Mouse (Mus musculus): ENCODE results near the gene Ssu72. TPM values are rescaled to one million over a fixed set of nuclear protein-coding genes. Genes with fewer than 3 reads are reported as not detected.

The Ssu72 gene
- polyA plus RNA-seq, 1 experiment from 2014 or later = 156 TPM

GRCm38 (mm10) chr4:155757011-155757410 lies 52.4 kb downstream of the Ssu72 start:
- peaks cover 10% of the 10 kb centered on the region for H3K4me1 ChIP-seq (ENCODE audit: insufficient read depth)
- 93% methylated on average over 12 of the region's 12 CpGs for WGBS
- no peak for TF ChIP-seq CTCF (IDR thresholded peaks at IDR 0.05; ENCODE audit: low read depth)
- H3K36me3 ChIP-seq (ENCODE audit: insufficient read depth) = peaks cover 51% of the 10 kb centered on the region
- no peak overlapping the region for H3K4me3 ChIP-seq (ENCODE audit: low read depth, low read length)
- ATAC-seq (ENCODE audit: insufficient read depth) (no peak), DNase-seq (no peak)
- H3K9me3 ChIP-seq (ENCODE audit: low read depth, low read length) = no peaks in the 10 kb centered on the region
- no peak overlapping the region for H3K9ac ChIP-seq
- H3K27ac ChIP-seq (ENCODE audit: low read depth) = no peak overlapping the region
- H3K4me2 ChIP-seq = no peak overlapping the region
- no peaks in the 10 kb centered on the region for H3K27me3 ChIP-seq (ENCODE audit: insufficient read depth, low read length)

- peak; percentile 51 for TF ChIP-seq CTCF (IDR thresholded peaks at IDR 0.05; ENCODE audit: low read depth)
- H3K4me3 ChIP-seq (ENCODE audit: low read depth, low read length) = peak overlapping the region; percentile 91
- no peaks in the 10 kb centered on the region for H3K9me3 ChIP-seq (ENCODE audit: low read depth, low read length)
- peak overlapping the region; percentile 75 for H3K9ac ChIP-seq
- peaks cover 10% of the 10 kb centered on the region for H3K4me1 ChIP-seq (ENCODE audit: insufficient read depth)
- DNase-seq = peak; percentile 68
- ATAC-seq (ENCODE audit: insufficient read depth) = no peak; the same call in 1 of the 2 replicates
- peak overlapping the region; percentile 36; the same call in 1 of the 2 replicates for H3K27ac ChIP-seq (ENCODE audit: low read depth)
- WGBS = 1% methylated on average over 10 of the region's 10 CpGs
- peaks cover 23% of the 10 kb centered on the region for H3K36me3 ChIP-seq (ENCODE audit: insufficient read depth)
- H3K27me3 ChIP-seq (ENCODE audit: insufficient read depth, low read length) = no peaks in the 10 kb centered on the region
- H3K4me2 ChIP-seq = peak overlapping the region; percentile 84
Measured at GRCm38 (mm10) chr4:155759862-155760612, 55.4 kb downstream of the Ssu72 start.

GRCm38 (mm10) chr4:155760613-155761355 lies 56.2 kb downstream of the Ssu72 start, which contains the start of gene Atad3a:
TSS of gene Atad3a (minus strand) at chr4:155761093.
- Histone ChIP-seq H3K9ac (peak within 1 kb of the TSS; percentile 75), H3K4me1 (ENCODE audit: insufficient read depth) (peaks cover 10% of the 10 kb centered on the region), H3K36me3 (ENCODE audit: insufficient read depth) (peaks cover 15% of the 10 kb centered on the region), H3K9me3 (ENCODE audit: low read depth, low read length) (no peaks in the 10 kb centered on the region), H3K4me2 (peak within 1 kb of the TSS; percentile 84), H3K27ac (ENCODE audit: low read depth) (peak within 1 kb of the TSS; percentile 36; the same call in 1 of the 2 replicates), H3K4me3 (ENCODE audit: low read depth, low read length) (peak within 1 kb of the TSS; percentile 91), H3K27me3 (ENCODE audit: insufficient read depth, low read length) (no peaks in the 10 kb centered on the region)
- under 1% methylated on average over 68 of the region's 68 CpGs for WGBS
- peak; percentile 98 for ATAC-seq (ENCODE audit: insufficient read depth)
- no peak for TF ChIP-seq CTCF (IDR thresholded peaks at IDR 0.05; ENCODE audit: low read depth)
- DNase-seq = peak; percentile 98

- WGBS = 2% methylated on average over 28 of the region's 28 CpGs
Measured at GRCm38 (mm10) chr4:155761356-155762099, 56.9 kb downstream of the Ssu72 start.

GRCm38 (mm10) chr4:155762357-155762756 lies 57.8 kb downstream of the Ssu72 start:
- no peak overlapping the region for H3K9ac ChIP-seq
- no peaks in the 10 kb centered on the region for H3K27me3 ChIP-seq (ENCODE audit: insufficient read depth, low read length)
- WGBS = 86% methylated on average over 3 of the region's 3 CpGs
- peaks cover 2% of the 10 kb centered on the region; the same call in 1 of the 2 replicates for H3K36me3 ChIP-seq (ENCODE audit: insufficient read depth)
- peaks cover 10% of the 10 kb centered on the region for H3K4me1 ChIP-seq (ENCODE audit: insufficient read depth)
- H3K4me3 ChIP-seq (ENCODE audit: low read depth, low read length) = no peak overlapping the region
- TF ChIP-seq CTCF (IDR thresholded peaks at IDR 0.05; ENCODE audit: low read depth) = no peak
- H3K27ac ChIP-seq (ENCODE audit: low read depth) = no peak overlapping the region
- H3K9me3 ChIP-seq (ENCODE audit: low read depth, low read length) = no peaks in the 10 kb centered on the region
- DNase-seq = no peak
- no peak for ATAC-seq (ENCODE audit: insufficient read depth)
- no peak overlapping the region for H3K4me2 ChIP-seq

More at GRCm38 (mm10) chr4:155761356-155762099, 56.9 kb downstream of the Ssu72 start:
- Histone ChIP-seq H3K36me3 (ENCODE audit: insufficient read depth) (peaks cover 8% of the 10 kb centered on the region; the same call in 1 of the 2 replicates), H3K9ac (peak overlapping the region; percentile 66), H3K4me3 (ENCODE audit: low read depth, low read length) (peak overlapping the region; percentile 91), H3K27me3 (ENCODE audit: insufficient read depth, low read length) (no peaks in the 10 kb centered on the region), H3K4me2 (peak overlapping the region; percentile 84), H3K9me3 (ENCODE audit: low read depth, low read length) (no peaks in the 10 kb centered on the region), H3K27ac (ENCODE audit: low read depth) (peak overlapping the region; percentile 10; the same call in 1 of the 2 replicates), H3K4me1 (ENCODE audit: insufficient read depth) (peaks cover 10% of the 10 kb centered on the region)
- ATAC-seq (ENCODE audit: insufficient read depth) (no peak), DNase-seq (no peak)
- no peak for TF ChIP-seq CTCF (IDR thresholded peaks at IDR 0.05; ENCODE audit: low read depth)

GRCm38 (mm10) chr4:155769496-155769879 lies 64.9 kb downstream of the Ssu72 start:
- H3K4me2 ChIP-seq = peak overlapping the region; percentile 81
- no peak for TF ChIP-seq CTCF (IDR thresholded peaks at IDR 0.05; ENCODE audit: low read depth)
- 55% methylated on average over 5 of the region's 5 CpGs for WGBS
- H3K4me3 ChIP-seq (ENCODE audit: low read depth, low read length) = peak overlapping the region; percentile 53
- H3K9me3 ChIP-seq (ENCODE audit: low read depth, low read length) = no peaks in the 10 kb centered on the region
- peak overlapping the region; percentile 79 for H3K9ac ChIP-seq
- DNase-seq (no peak), ATAC-seq (ENCODE audit: insufficient read depth) (no peak)
- H3K27ac ChIP-seq (ENCODE audit: low read depth) = no peak overlapping the region
- H3K4me1 ChIP-seq (ENCODE audit: insufficient read depth) = peaks cover 6% of the 10 kb centered on the region
- H3K27me3 ChIP-seq (ENCODE audit: insufficient read depth, low read length) = peaks cover 14% of the 10 kb centered on the region
- H3K36me3 ChIP-seq (ENCODE audit: insufficient read depth) = no peaks in the 10 kb centered on the region

All from lung, embryonic 14.5 days (tissue).